Mouse (Mus musculus) natural killer cell, adult 2 months (primary cell): ENCODE measurements around the gene Colgalt1.
A peak's percentile ranks its signal among the peaks of the same experiment; 100 is the strongest.

ENCODE experiments used
- DNase-seq, 2 experiments: peaks; one replicate each; pipeline ENCODE4 v3.0.0; 2022; ENCODE audit warnings: low spot score in 2 of 2

The Colgalt1 gene

DNA sequence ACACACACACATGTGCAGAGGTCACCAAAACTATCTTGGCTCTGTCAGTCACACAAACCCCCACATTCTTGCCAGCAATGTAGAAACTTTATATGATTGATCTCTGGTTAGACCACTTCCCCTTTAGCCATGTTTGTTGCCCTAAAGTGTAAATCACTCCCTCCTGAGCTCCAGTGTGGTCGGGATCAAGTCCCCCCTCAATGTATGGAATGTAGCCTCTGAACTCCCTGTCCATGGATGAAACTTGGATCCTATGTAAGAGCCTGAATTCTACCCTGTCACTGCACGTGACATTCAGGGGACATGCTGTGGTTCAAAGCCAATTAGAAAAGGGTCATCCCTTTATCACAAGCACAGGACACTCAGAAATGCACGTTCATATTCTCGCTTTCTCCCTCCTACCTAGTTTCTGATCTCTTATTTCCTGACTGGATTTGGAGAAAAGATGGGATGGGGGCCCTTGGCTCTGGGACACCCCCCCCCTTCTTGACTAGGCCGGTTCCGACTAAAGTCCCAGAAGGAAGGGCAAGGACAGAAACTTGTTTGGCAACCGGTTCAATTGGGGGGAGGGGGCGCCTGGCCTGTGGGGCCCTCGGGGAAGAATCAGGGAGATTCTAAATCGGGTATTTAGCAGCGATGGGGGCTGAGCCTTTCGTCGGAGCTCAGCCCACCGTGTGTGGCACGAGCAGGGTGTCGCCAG lies 17.7 kb downstream of the Colgalt1 start:
- no peak for DNase-seq

- DNase-seq = peak; percentile 88 to 93
Observed at GRCm38 (mm10) chr8:71629096-71629697, 18.4 kb downstream of the Colgalt1 start.

DNA sequence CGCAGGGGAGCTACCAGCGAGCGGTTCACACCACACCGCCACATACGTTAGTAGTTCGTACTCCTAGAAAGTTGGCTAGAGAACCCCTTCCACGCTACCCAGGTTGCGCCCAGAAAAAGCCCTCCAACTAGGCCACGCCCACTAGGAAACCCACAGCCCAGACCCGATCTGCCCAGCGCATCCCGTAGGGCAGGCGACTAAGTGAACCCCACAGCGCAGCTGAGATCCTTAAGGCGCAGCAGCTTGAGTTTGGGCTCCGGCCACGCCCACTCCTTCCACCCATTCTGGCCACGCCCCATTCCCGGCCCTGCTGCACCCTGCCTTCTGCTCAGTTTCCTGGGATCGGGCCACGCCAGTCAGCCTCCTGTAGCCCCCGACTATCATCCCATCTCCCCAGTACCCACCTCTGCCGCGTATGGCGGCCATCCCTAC lies 19.0 kb downstream of the Colgalt1 start:
- peak in 1 of 2 experiments; percentile 30 for DNase-seq

DNA sequence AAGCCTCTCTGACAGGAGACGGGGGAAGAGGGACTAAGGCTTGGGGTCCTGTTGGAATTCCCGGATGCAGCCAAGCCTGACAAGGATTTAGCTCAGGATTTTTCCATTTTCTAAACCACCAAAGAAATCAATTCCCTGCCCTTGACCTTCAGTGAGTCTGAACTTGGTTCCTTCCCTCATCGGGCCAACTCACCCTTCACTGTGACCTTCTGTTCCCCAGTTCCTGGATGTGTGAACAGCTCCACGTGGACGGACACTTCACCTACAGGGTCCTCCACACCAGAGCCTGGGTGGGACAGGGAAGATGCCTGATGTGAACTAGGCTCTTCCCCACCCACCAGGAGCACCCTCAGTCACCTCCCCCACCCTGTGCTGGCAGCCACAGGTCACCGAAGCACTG lies 20.0 kb downstream of the Colgalt1 start:
- DNase-seq = no peak

DNA sequence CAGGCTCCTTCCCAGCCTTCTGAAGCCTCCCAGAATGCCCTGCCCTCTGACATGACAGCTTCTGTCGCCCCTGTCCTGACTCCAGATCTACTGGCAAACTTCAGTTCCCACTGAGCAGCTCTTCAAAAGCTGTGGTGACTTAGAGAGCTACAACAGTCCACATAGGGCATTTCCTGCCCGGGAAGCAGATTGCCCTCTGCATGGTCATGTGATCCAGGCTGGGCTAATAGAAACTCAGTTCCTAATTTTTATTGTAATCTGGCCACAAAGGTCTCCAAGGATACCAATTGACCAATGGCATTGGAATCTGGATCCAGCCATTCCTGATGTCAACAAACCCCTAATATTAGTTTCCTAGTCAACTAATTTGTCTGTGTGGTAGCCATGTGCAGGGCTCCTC lies 21.1 kb downstream of the Colgalt1 start:
- no peak for DNase-seq

GRCm38 (mm10) chr8:71633164-71633563 lies 22.4 kb downstream of the Colgalt1 start:
- peak; percentile 42 to 74 for DNase-seq

DNA sequence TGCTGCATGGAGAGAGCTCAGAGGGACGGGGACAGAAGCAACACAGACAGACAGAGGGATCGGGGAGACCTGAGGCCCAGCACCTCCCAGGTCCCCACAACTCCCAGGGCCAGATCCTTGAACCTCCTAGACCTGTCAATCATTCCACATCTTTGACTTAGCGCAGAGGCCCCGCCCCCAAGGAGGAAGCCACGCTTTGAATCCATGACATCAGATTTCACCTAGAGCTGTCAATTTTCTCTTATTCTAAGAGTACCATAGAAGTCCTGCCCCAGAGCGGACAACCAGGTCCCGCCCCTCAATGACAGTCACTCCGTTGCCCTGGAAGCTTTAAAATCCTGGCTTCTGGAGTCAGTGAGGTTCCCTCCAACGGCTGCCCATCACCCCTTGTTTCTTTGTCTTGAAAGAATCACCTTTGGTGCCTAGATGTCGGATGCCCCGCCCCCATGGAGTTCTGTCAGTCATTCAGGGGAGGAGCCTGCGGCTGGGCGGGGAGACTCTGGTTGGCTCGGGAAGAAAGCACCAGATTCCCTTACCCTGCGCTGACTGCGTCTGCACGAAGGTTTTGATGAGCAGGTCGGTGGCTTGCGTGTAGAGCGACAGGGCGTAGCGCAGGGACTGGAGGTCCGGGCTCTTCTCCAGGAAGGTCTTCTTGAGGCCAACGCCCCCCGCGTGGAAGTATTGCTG lies 23.3 kb downstream of the Colgalt1 start:
- DNase-seq = peak in 1 of 2 experiments; percentile 60

DNA sequence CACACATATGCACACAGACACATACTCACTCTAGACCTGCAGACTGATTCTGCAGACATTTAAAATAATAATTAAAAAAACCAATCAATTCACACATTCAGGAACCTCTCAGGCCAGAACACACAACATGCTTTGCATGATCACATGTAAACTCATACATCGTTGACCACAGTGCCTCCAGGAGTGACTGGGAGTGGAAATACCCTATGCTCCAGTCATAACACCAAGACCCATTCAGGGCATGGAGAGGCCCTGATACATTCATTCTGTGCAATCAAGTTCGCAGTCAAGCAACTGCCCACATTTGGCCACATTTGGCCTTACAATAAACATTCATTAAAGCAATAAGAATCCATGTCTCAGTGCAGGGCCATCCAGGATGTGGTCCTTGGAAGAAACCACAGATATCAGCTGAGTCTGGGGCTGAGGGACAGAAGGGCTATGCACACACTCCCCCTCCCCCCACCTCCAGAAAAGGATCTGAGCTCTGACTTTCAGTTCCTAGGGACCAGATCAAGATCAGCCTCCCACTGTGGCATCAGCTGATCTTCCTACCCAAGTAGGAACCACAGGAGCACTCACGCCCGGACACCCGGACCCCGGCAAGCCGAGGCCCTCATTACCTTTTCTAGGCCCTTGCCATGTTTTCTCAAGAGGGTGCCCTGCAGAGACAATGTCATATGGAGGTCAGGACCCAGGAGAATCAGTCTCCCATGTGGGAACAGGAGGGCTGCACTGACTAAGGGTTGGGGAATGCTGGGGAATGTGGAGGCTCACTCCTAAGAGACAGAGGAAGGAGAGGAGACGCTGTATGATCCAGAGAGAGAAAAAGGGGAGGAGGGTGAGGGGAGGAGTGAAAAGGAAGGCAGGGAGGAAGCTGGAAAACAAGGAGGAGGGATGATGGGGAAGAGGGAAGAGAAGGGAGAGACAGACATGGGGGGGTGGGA lies 26.6 kb downstream of the Colgalt1 start:
- no peak for DNase-seq

DNA sequence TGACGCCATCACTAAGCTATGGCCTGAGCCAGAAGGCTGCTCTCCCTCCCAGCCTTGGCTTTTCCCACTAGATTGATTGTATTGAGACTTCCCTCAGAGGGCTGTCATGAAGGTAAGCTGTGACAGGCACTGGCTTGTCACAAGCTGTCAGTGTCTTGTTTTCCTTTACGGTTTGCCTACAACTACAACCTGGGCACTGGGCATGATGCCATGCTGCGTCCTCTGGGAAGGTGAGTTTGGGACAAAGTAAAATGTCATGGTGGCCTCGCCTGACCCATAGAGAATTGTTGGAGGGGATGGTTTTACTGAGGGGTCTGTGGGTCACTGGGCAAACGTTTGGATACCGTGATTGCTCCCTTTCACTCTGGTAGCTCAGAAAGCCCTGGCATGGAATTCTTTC lies 27.5 kb downstream of the Colgalt1 start:
- no peak for DNase-seq

- no peak for DNase-seq
Observed at GRCm38 (mm10) chr8:71639318-71639717, 28.5 kb downstream of the Colgalt1 start.

GRCm38 (mm10) chr8:71645510-71645909 lies 34.7 kb downstream of the Colgalt1 start:
- no peak for DNase-seq

DNA sequence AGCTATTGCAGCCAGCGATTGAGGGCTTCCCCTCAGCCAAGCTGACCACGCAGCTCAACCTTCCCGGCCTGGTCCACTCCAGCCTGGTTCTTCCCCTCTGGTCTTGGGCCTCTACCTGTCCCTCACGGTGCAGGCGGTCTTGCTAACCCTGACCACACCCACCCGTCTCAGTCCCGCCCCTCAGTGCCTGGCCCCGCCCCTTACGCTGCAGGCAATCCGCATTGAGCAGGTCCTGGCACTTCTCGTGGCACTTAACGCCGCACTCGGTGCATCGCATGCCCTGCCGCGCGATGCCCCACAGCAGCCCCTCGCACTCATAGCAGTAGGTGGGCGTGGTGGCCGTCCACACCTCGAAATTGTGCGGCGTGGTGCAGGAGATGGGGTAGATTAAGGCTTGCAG lies 43.8 kb downstream of the Colgalt1 start:
- no peak for DNase-seq

DNA sequence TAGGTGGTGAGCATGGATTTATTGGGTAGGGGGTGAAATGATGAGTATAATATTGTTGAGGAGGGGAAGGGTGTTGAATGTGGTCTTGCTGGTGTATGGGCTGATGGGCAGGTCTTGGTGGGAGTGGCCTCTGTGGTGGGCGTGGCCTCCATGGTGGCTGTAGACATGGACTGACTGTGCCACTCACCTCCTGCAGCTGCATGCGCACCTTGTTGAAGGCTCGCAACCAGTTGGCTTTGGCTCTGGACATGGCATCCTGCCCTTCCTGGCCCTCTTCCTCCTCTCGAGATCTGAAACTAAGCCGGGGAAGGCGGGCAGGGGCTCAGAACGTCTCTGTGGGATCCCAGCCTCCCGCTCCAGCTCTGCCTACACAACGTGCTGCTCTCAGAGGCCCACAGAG lies 47.0 kb downstream of the Colgalt1 start:
- DNase-seq = no peak

DNA sequence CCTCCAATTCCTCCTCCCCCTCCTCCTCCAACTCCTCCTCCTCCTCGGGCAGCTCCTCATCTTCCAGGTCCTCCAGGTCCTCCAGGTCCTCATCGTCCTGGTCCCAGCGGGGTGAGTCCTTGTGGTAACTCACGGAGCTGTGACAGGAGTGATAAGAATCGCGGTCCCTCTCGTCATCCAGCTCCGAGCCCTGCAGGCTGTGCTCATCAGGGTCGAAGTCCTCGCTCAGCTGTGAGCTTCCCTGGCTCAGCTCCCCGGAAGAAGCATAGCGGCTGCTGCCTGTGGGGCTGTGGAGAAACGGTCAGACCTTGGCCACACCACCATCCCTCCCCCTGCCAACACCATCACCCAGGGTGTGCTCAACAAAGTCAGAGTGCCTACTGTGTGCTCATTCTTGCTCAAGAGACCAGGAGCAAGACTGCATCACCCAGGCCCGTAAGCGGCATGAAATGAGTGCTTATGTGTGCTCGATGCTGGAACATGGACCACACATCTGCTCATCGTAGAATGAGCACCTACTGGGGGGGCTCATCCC lies 47.8 kb downstream of the Colgalt1 start:
- no peak for DNase-seq

DNA sequence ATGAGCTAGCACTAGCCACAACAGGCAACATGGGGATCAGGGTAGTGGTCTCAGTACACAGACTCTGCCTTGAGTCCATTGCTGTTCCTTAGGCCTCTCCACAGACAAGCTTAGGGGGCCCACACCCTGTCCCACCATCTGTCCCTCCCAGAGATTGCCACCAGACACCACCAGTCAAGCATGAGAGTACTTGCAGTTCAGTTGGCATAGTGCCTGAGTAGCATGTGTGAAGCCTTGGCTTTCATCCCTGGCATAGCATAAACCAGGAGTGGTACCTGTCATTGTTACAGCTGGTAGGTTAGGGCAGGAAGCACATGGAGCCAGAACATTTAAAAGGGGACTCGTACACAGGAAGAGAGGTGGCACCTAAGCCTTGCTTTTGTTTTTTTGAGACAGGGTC lies 49.0 kb downstream of the Colgalt1 start:
- no peak for DNase-seq

DNA sequence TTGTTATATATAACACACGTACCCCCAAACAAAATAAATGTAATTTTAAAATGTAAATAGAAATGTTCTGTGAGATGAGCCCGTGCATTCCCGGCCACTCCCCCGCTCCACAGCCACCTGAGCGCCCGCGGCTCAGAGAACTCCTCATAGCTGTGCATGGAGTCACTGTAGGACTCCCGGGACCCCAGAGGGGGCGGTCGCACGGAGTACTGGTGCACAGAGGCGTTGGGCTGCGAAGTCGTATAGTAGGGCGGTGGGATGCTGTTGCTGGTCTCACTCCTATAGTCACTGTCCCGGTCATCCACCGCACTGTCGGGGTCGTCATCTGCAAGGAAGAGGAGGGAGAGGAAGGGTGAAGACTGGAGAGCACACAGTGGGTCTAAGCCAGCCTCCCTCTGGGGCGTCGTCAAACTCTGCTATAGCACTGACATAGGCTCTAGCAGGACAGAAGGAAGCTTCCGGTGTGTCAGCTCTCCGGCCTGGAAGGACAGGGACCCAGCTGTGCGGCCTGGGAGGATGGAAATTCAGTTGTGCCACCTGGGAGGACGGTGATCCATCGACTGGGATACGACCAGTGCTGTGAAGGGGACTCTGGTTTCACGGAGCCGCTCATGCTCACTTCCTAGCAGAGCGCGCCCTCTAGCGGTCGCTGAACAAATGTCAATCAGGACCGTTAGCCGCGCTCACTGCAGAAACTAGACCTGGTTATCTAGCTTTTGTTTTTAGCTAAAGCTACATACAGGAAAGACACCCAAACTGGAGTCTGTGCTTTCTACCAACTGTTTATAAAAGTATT lies 49.7 kb downstream of the Colgalt1 start:
- DNase-seq = peak; percentile 70 to 81

DNA sequence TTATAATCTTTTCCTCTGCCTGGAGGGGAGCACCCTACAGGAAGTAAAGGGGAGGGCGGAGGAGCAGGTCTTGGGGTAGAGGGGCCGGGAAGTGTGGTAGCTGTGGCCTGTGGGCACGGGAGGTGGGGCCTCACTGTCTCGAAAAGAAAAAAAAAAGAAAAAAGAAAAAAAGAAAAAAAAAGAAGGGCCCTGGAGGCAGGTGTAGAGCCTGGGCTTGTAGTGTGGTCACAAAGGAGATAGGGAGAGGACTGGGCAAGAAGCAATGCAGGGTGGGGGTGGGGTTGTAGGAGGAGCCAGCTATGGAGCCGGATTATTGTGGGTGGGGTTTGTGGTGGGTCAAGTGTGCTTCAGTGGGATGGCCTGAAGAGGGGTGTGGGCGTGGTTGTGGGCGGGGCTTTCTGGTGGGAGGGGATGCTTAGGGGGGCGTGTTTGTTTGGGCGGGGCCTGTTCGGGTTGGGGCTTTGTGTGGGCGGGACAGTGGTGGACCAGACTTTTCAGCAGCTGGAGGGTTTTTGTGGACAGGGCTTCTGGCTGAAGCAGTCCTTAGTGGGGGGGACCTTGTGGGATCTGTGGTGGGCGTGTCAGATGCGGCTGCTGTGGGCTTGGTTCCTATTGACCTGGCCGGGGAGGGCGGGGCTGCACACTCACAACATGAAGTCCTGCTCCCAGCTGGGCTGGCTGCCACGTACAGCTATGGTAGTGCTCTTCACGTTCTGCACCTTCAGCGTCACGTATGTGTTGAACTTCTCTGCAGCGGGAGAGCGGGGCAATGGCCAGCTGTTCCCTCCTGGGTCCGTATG lies 54.7 kb downstream of the Colgalt1 start:
- peak; percentile 81 to 85 for DNase-seq

DNA sequence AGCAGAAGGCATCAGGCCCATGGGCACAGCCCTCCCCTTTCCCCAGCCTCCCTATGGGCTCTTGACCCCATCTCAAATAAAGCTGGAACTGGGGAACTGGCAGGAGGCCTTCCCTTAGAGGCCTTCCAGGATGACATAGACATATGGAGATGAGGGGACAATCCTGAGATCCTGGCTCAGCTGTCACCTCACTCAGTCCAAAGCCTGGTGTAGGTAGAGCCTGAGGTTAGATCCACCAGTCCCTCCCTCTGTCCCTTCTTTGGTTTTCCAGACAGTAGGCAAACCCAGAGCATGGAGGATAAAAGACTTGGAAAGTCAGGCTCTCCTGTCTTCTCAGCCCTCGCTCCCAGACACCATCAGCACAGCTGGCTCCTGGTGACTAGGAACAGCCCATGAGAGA lies 56.1 kb downstream of the Colgalt1 start:
- DNase-seq = no peak

GRCm38 (mm10) chr8:71667256-71667655 lies 56.5 kb downstream of the Colgalt1 start:
- DNase-seq = no peak
